Comparison of ENCODE assay signal across 13 mouse cellular contexts in the genomic region with DNA sequence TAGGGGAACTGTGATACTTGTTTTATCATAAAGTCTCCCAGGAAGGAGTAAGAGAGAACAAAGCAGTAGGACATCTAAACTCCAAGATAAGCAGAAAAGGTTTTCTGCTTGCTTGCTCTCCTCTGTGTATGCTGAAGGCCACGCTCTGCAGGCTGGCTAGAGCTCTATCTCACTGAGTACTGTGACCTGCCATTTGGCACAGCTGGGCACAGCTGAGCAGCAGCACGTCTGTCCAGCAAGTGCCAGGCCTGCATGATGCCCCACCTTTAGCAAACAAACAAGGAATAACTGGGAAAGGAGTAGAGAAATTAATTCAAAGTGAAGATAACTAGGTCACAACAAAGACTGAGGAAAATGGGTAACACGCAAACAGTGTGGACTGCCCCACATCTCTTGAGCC.
"Had no signal": no experiment of that assay in that cellular context is flagged by ENCODE, and none has a peak within 500 bp of the region (broad histone marks: within the 10 kb centered on the region; RNA-seq: fewer than 3 reads in every experiment).

No protein-coding gene starts in this region.

- DNase-seq: kidney, postnatal 4 days; lung, embryonic 14.5 days; lung, postnatal 10 days; lung, postnatal 4 days; retina, postnatal 1 day; right cerebral cortex, postnatal 4 days; spleen, adult 18-20 months; thymus, adult 18-20 months; thymus, postnatal 14 days had no signal

- H3K4me3 ChIP-seq: layer of hippocampus, adult 2 months; limb, embryonic 13.5 days; midbrain, embryonic 15.5 days; neural tube, embryonic 12.5 days had no signal

- H3K27me3 ChIP-seq: limb, embryonic 13.5 days; midbrain, embryonic 15.5 days; neural tube, embryonic 12.5 days had no signal

- H3K36me3 ChIP-seq: midbrain, embryonic 15.5 days had no signal

- H3K9me3 ChIP-seq: limb, embryonic 13.5 days; midbrain, embryonic 15.5 days; neural tube, embryonic 12.5 days had no signal

- H3K27ac ChIP-seq: layer of hippocampus, adult 2 months; limb, embryonic 13.5 days; midbrain, embryonic 15.5 days; neural tube, embryonic 12.5 days had no signal

- H3K4me1 ChIP-seq: limb, embryonic 13.5 days; midbrain, embryonic 15.5 days had no signal
